Mouse (Mus musculus) lung, postnatal 0 days (tissue): ENCODE results near the gene Tpm3.

Experiments used
- CTCF ChIP-seq: IDR thresholded peaks from 2 replicates; pipeline ENCODE4 v1.5.1; 2016; ENCODE audit warnings: antibody characterized with exemption, mild to moderate bottlenecking
- EP300 ChIP-seq: IDR thresholded peaks from 2 replicates; pipeline ENCODE4 v1.6.1; 2016; ENCODE audit warnings: antibody characterized with exemption, mild to moderate bottlenecking, control low read depth

DNA sequence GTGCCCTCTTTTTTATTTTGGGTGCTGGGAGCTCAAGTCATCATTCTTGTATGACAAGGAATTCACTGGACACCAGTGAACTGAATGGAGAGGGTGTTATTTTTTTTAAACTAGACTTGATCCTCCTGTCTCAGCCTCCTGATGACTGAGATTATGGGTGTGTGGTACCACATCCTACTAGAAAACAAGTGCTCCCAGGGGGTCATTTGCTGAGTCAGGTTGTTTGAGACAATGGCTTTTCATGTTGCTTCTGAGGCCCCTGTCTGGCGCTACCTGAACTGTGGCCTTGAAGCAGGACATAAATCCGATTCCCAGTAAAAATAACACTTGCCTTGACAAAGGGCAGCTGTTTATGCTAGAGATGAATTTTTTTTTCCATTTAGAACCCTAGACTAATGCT, 30.7 kb downstream of the Tpm3 start:
- no peak for TF ChIP-seq CTCF
- TF ChIP-seq EP300: no peak
